In the genomic region with DNA sequence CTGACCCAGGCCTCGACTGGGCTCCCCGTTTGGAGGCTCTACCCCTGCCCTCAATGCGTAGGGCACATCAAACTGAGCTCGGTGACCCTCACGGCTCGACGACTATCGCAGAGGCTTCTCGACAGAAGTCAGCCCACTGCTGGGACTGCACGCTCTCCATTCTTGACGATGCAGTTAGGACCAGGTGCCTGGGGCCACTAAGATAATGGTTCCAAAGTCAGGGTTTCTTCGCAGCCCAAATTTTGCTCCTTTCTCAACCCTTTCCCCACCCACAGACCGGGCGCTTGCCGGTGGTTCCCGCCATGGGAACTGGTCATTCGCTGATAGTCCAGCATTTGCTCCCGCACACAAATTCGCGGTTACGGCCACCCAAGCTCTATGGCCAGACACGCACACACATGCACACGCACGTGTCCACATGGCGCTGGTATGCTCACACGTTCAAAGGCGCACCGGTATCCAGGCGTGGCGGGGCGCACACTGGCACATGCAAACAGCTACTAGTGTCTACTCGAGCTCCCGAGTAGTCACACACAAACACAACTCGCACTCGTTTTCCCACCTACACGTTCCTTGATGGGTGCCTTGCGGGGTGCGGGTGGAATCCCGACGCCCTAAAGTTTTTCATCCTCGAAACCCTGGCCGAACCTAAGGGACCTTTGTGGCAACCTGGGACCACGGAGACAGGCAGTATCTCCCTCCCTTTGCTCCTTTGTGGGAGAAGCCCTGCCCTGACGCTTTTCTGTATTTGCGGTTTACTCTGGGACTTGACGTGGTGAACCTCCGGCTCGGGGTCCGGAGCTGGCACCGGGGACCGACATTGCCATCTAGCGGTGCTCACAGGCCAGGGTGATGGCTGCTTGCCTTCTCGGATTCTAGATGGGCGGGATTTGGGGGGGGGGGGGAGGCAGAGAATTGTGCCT, we compare ENCODE assay signal across 8 mouse cellular contexts. TPM values are rescaled to one million over a fixed set of nuclear protein-coding genes. Genes with fewer than 3 reads are reported as not detected.
DNase-seq lines count a peak whose midpoint lies in the region; ATAC-seq lines count a peak whose summit lies in the region.

No protein-coding gene starts in this region.

- peaks cover 60% of the 10 kb centered on the region for H3K27me3 ChIP-seq in heart, embryonic 15.5 days

- ATAC-seq in cerebellum, adult (ENCODE audit: insufficient number of reproducible peaks, low FRiP score, low TSS enrichment), result no peak
- peak; percentile 36; the same call in 1 of the 2 replicates for ATAC-seq in heart, embryonic 15.5 days (replicated peaks; ENCODE audit: insufficient number of reproducible peaks, insufficient read depth, low FRiP score, low read depth)

- peak overlapping the region; percentile 59 for H3K4me3 ChIP-seq in heart, embryonic 15.5 days

- 3% methylated on average over 54 of the region's 54 CpGs for WGBS in heart, embryonic 15.5 days

- H3K4me1 ChIP-seq in heart, embryonic 15.5 days (replicated peaks), result peaks cover 35% of the 10 kb centered on the region

- H3K36me3 ChIP-seq in heart, embryonic 15.5 days, result no peaks in the 10 kb centered on the region

- DNase-seq in cerebellum, adult 11-12 months, result peak; percentile 68
- peak; percentile 79 for DNase-seq in NIH3T3 (ENCODE audit: low read depth)
- DNase-seq in embryo, embryonic 11 days, result peak; percentile 87
- DNase-seq in kidney, postnatal 14 days, result peak; percentile 76
- DNase-seq in lung, postnatal 10 days, result peak; percentile 83
- DNase-seq in retina, postnatal 7 days (ENCODE audit: low read depth, low spot score), result peak; percentile 70

- no peak overlapping the region for H3K27ac ChIP-seq in heart, embryonic 15.5 days

- H3K9ac ChIP-seq in heart, embryonic 15.5 days, result no peak overlapping the region

- peak overlapping the region; percentile 93 for H3K4me2 ChIP-seq in heart, embryonic 15.5 days

- no peaks in the 10 kb centered on the region for H3K9me3 ChIP-seq in heart, embryonic 15.5 days (replicated peaks)

RNA-seq across cellular contexts. Expression of a gene that starts 3.4 kb away (rescaled TPM):
- not detected in 2 replicates for polyA plus RNA-seq in heart, embryonic 15.5 days (2015; fragmentation: Nextera tagmentation; extraction: Ambion mirVana)

RNA-seq across cellular contexts. Expression of a gene that starts 8.4 kb away (rescaled TPM):
- 293 and 372 TPM in 2 replicates for polyA plus RNA-seq in heart, embryonic 15.5 days (2015; fragmentation: Nextera tagmentation; extraction: Ambion mirVana)

RNA-seq across cellular contexts. Expression of a gene that starts 21.8 kb away (rescaled TPM):
- polyA plus RNA-seq in heart, embryonic 15.5 days (2015; fragmentation: Nextera tagmentation; extraction: Ambion mirVana), result 1.7 and 2.2 TPM in 2 replicates

RNA-seq across cellular contexts. Expression of a gene that starts 52.0 kb away (rescaled TPM):
- 26.6 and 48.2 TPM in 2 replicates for polyA plus RNA-seq in heart, embryonic 15.5 days (2015; fragmentation: Nextera tagmentation; extraction: Ambion mirVana)
